Mouse (Mus musculus) megakaryocyte, embryonic 14.5 days (primary cell): ENCODE results near the gene Tst. TPM values are rescaled to one million over a fixed set of nuclear protein-coding genes. Genes with fewer than 3 reads are reported as not detected.

ENCODE experiments used
- H3K27me3 ChIP-seq: replicated peaks from 2 replicates; pipeline ENCODE3; 2012; ENCODE audit warnings: inconsistent platforms
- H3K36me3 ChIP-seq: replicated peaks from 2 replicates; pipeline ENCODE3; 2012; ENCODE audit warnings: low read length, inconsistent platforms, mixed read lengths
- H3K4me1 ChIP-seq: 2 replicates; pipeline ENCODE4 v1.6.1; 2012; ENCODE audit warnings: inconsistent platforms
- H3K4me3 ChIP-seq: replicated peaks from 2 replicates; pipeline ENCODE3; 2012; ENCODE audit warnings: moderate library complexity, mild to moderate bottlenecking, inconsistent platforms
- H3K9me3 ChIP-seq: 2 replicates; pipeline ENCODE4 v1.6.1; 2012; ENCODE audit warnings: inconsistent platforms
- FLI1 ChIP-seq: IDR thresholded peaks from 2 replicates; pipeline ENCODE4 v1.6.1; 2012; ENCODE audit warnings: low read length, inconsistent platforms, mixed read lengths
- GATA1 ChIP-seq: IDR thresholded peaks from 3 replicates; pipeline ENCODE4 v1.6.1; 2012; ENCODE audit warnings: mixed read lengths, low read length, inconsistent platforms, borderline replicate concordance
- polyA plus RNA-seq: library from polyadenylated mRNA; stranded (reverse); fragments of >175 nt; gene quantifications from 2 replicates; pipeline ENCODE4 v1.2.3, GENCODE M21; 2012; ENCODE audit warnings: low replicate concordance; ENCODE audit not compliant: insufficient read depth

Tst gene
- polyA plus RNA-seq, 1 experiment, result 6.3 TPM

DNA sequence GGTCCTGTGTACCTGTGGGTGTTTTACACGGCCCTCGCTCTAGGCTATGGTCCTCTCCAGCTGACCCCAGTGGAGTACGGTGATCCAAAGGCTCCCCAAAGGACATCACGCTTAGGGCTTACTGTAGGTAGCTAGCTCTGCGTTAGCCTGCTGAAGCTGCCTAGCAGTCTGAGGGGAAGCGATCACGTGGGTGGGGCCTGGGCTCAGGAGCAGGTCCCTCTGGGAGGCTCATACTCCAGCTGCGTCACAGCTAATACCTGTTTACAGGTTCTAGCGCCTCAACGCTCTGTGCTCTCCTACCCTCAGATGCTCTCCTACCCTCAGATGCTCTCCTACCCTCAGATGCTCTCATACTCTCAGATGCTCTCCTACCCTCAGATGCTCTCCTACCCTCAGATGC lies 25.2 kb upstream of the Tst start:
- peaks cover 35% of the 10 kb centered on the region for H3K4me1 ChIP-seq
- H3K9me3 ChIP-seq, result peaks cover 15% of the 10 kb centered on the region
- TF ChIP-seq FLI1, result no peak
- no peak for TF ChIP-seq GATA1
- H3K36me3 ChIP-seq, result no peaks in the 10 kb centered on the region
- H3K4me3 ChIP-seq, result no peak overlapping the region
- H3K27me3 ChIP-seq, result peaks cover 94% of the 10 kb centered on the region

DNA sequence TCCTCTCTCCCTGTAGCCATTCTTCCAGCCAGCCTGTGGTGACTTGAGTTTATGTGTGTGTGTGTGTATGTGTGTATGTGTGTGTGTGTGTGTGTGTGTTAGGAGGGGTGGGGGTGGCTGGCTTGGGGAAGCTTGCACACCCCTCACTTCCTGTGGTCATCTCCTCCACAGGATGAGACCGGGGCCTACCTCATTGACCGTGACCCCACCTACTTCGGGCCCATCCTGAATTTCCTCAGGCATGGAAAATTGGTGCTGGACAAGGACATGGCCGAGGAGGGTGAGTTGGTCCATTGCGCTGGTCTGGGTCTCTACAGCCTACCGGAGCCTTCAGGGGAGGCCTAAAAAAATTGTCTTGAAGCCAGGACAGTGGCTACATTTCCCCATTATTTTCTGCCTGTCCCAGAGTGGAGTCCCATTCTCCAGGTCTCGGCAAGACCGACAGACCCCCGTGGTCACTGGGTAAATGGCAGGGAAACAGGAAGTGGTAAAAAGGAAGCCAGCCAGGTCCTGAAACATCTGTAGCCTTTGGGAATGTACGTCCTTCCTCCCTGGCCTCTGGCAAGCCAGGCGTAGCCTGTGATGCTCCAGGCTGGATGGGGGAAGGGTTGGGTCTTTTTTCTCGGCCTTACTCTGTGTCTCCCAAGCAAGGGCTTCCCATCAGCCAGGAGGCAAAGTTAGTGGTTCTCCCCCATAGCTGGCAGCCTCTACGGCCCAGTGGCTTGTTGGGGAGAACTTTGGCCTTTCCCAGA lies 24.3 kb upstream of the Tst start:
- TF ChIP-seq GATA1, result no peak
- TF ChIP-seq FLI1, result no peak
- Histone ChIP-seq H3K4me3 (no peak overlapping the region), H3K9me3 (peaks cover 15% of the 10 kb centered on the region), H3K27me3 (peaks cover 94% of the 10 kb centered on the region), H3K36me3 (no peaks in the 10 kb centered on the region), H3K4me1 (peaks cover 26% of the 10 kb centered on the region)

DNA sequence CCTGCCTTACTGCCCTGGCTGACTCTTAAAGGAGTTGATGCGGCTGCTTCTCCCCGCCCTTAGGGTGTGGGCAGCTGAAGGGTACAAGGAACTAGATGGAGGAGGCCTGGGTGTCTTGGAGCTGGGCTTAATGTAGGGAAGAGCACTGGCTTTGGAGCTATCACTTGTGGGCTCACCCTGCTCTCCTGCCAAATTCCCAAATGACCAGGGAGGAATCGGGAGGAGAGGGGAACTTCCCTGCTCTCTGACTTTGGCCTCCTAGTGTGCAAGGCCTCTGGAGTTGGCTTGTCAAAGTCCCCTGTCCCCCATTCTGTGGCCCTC lies 23.4 kb upstream of the Tst start:
- Histone ChIP-seq H3K9me3 (peaks cover 15% of the 10 kb centered on the region), H3K36me3 (no peaks in the 10 kb centered on the region), H3K27me3 (peaks cover 94% of the 10 kb centered on the region), H3K4me1 (peaks cover 23% of the 10 kb centered on the region), H3K4me3 (peak overlapping the region; percentile 77)
- TF ChIP-seq GATA1, result no peak
- TF ChIP-seq FLI1, result no peak

DNA sequence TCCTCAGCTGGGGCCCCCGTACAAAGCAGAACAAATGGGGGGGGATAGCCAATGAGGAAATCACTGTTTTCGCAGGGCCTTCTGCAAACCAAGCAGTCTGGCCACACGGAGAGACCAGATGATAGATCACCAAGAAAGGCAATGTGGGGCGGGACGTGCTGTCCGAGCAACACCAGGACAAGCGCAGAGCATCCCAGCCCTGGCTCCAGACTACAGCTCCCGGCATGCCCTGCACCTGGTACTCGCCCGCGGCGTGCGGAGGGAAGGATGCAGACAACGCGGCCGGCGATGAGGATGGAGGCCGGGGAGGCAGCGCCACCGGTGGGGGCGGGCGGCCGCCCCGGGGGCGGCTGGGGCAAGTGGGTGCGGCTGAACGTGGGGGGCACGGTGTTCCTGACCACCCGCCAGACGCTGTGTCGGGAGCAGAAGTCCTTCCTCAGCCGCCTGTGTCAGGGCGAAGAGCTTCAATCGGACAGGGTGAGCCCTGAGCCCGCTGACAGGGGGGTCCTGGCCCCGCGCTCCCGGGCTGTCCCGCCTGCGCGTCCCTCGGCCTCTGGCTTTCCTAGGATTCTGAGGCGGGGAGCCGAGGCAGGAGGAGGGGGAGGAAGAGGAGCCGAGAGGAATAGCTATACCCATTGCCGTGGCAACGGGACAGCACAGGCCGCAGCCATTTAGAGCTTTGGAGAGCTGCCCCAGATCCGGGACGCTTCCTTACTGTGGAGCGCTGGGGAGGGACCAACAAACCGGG lies 22.9 kb upstream of the Tst start, which contains the start of gene Kctd17:
Gene Kctd17 (plus strand): TSS at position 174 of the 748 bp plus-strand sequence.
- H3K36me3 ChIP-seq, result no peaks in the 10 kb centered on the region
- peaks cover 23% of the 10 kb centered on the region for H3K4me1 ChIP-seq
- H3K27me3 ChIP-seq, result peaks cover 92% of the 10 kb centered on the region
- TF ChIP-seq FLI1 (no peak), GATA1 (no peak)
- peaks cover 15% of the 10 kb centered on the region for H3K9me3 ChIP-seq
- H3K4me3 ChIP-seq, result peak within 1 kb of the TSS; percentile 77

DNA sequence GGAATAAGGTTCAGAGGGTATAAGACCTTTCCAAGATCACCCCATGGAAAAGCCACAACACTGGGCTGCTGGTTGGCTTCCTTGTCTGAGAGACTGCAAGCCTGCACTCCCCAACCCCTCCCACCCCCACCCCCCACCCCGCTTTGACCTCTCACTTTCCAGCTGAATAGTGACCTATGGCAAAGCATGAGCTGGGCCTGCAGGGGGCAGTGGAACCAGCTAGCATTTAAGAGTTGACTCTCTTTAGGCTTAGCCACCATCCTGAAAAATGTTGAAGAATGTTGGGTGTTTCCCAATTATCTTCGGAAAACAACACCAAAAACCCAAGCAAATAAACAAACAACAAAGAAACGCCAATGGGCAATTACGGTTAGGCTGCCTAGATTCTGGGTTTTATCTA lies 19.5 kb upstream of the Tst start:
- H3K36me3 ChIP-seq, result no peaks in the 10 kb centered on the region
- H3K4me1 ChIP-seq, result peaks cover 25% of the 10 kb centered on the region
- no peak for TF ChIP-seq GATA1
- no peak for TF ChIP-seq FLI1
- peaks cover 26% of the 10 kb centered on the region for H3K9me3 ChIP-seq
- no peak overlapping the region for H3K4me3 ChIP-seq
- H3K27me3 ChIP-seq, result peaks cover 81% of the 10 kb centered on the region

DNA sequence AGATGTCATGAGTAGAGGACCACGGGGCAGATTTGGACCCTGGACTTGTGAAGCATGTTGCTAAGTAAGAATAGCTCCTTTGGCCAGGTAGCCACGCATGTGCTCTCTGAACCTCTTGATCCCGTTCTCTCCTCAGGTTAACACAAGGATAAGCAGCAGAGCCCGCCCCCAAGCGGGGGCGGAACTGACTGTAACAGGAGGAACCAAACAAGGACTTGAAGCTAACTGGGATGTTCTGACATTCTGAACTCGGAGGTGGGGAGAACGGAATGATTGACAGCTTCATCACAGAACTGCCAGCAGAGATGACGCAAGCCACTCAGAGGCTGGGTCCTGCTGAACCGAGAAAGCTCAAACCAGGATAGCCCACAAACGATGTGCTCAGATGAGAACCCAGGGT lies 18.8 kb upstream of the Tst start:
- peaks cover 21% of the 10 kb centered on the region for H3K4me1 ChIP-seq
- H3K4me3 ChIP-seq, result no peak overlapping the region
- H3K36me3 ChIP-seq, result no peaks in the 10 kb centered on the region
- H3K27me3 ChIP-seq, result peaks cover 78% of the 10 kb centered on the region
- H3K9me3 ChIP-seq, result peaks cover 26% of the 10 kb centered on the region
- TF ChIP-seq FLI1, result no peak
- TF ChIP-seq GATA1, result no peak

DNA sequence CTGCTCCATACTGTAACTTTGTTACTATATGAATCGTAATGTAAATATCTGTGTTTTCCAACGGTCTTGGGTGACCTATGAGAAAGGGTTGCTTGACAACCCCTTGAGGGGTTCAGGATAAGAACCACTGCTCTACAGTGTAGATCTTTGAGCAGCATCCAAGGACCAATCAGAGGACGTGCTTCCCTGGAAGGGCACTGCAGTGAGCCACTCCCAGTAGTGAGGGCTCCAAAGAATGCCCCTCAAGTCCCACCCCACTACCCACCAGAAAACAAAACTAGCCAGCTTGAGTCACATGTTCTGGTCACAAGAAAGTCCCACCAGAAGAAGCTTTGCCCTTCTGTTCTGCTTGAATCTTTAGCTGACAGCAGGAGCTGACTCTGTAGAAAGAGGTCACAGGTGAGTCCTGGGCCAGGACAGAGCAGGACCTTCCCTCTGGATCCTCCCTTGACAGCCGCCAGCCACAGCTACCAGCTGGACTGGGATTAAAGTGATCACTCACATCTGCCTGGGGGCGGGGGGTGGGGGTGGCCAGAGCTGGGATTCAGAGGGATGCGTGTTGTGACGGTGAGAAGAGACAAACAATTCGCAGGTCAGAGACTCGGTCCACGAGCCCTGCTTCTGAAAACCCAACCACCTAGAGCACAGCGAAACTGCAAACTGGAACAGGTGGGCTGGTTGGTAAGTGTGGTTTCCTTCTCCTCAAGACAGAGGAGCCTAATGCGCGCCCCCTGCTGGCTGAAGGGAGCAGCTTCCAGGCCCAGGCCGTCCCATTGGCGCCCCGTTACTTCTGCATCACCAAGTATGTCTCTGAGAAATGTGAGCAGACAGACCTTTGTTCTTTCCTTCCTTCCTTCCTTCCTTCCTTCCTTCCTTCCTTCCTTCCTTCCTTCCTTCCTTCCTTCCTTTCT lies 16.6 kb upstream of the Tst start:
- Histone ChIP-seq H3K4me3 (no peak overlapping the region), H3K27me3 (peaks cover 66% of the 10 kb centered on the region), H3K4me1 (peaks cover 4% of the 10 kb centered on the region), H3K9me3 (peaks cover 19% of the 10 kb centered on the region), H3K36me3 (no peaks in the 10 kb centered on the region)
- TF ChIP-seq GATA1, result no peak
- TF ChIP-seq FLI1, result no peak

DNA sequence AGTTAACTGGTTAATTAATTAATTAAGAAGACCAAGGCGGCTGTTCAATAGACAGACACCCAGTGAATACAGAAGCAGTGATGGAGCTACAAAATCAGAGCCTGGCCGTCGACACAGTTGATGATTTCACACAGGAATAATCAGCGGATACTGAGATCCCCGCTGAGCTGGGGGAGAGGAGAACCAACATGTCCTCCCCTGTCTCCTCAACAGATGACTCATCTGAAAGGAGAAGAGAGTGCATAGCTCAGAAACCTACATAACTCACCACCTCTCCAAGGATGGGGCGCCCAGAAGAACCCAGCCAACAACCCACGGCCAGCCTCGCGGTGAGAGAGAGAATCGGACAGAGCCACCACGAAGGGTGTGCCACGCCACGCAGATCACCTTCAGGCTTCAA lies 14.7 kb upstream of the Tst start:
- H3K4me3 ChIP-seq, result no peak overlapping the region
- TF ChIP-seq GATA1, result no peak
- TF ChIP-seq FLI1, result no peak
- H3K9me3 ChIP-seq, result peaks cover 11% of the 10 kb centered on the region
- H3K4me1 ChIP-seq, result peaks cover 4% of the 10 kb centered on the region
- no peaks in the 10 kb centered on the region for H3K36me3 ChIP-seq
- H3K27me3 ChIP-seq, result peaks cover 61% of the 10 kb centered on the region

DNA sequence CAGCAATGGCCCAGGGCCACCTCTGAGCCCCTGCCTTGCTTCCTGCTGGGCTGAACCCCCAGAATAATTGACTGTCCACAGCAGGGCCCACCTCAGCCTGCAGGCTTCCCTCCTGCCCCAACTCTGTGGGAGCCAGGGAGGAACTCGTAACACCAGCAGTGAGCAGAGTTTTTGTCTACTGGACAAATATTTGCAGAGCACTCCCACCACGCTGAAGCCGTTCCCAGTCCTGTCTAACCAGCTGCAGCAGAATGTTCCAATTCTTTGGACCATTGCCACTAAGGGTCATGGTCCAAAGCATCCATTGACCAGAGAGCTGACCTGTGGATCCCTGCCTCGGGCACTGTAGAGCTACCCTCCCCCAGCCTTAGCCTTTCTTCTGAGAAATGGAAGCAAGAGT lies 11.2 kb upstream of the Tst start:
- Histone ChIP-seq H3K4me1 (peaks cover 24% of the 10 kb centered on the region), H3K36me3 (peaks cover 23% of the 10 kb centered on the region), H3K9me3 (no peaks in the 10 kb centered on the region), H3K27me3 (peaks cover 47% of the 10 kb centered on the region), H3K4me3 (no peak overlapping the region)
- TF ChIP-seq FLI1 (no peak), GATA1 (no peak)
